Mouse (Mus musculus) forebrain, embryonic 12.5 days (tissue): ENCODE measurements around the gene Ftcd. TPM values are rescaled to one million over a fixed set of nuclear protein-coding genes. Genes with fewer than 3 reads are reported as not detected.

Experiments
- polyA plus RNA-seq: library from polyadenylated mRNA; unstranded; fragments of >200 nt; fragmentation: Nextera tagmentation; extraction: Ambion mirVana; gene quantifications from 2 replicates; pipeline ENCODE4 v1.2.1, GENCODE M21; 2016

Ftcd gene
- polyA plus RNA-seq, 1 experiment from 2014 or later: not detected

Other genes starting within 250 kb of the Ftcd start
- gene Dip2a, start 230.4 kb upstream of the Ftcd start, polyA plus RNA-seq: 11.1 and 11.8 TPM in 2 replicates
- gene AC141477.1, start 135.2 kb upstream of the Ftcd start, polyA plus RNA-seq: 2.2 and 2.5 TPM in 2 replicates
- gene Pcnt, start 132.9 kb upstream of the Ftcd start, polyA plus RNA-seq: 20.7 and 21.2 TPM in 2 replicates
- not detected in 2 replicates for gene 2610028H24Rik, start 126.6 kb upstream of the Ftcd start, polyA plus RNA-seq
- 93.0 and 96.6 TPM in 2 replicates for gene Mcm3ap, start 106.7 kb upstream of the Ftcd start, polyA plus RNA-seq
- 8.0 and 9.1 TPM in 2 replicates for gene Ybey, start 106.5 kb upstream of the Ftcd start, polyA plus RNA-seq
- gene Lss, start 44.1 kb upstream of the Ftcd start, polyA plus RNA-seq: 51.8 and 58.6 TPM in 2 replicates
- not detected in 2 replicates for gene Spatc1l, start 13.4 kb upstream of the Ftcd start, polyA plus RNA-seq
- 14.8 and 18.7 TPM in 2 replicates for gene Col6a2, start 48.0 kb downstream of the Ftcd start, polyA plus RNA-seq
- 11.2 and 14.7 TPM in 2 replicates for gene Col6a1, start 150.5 kb downstream of the Ftcd start, polyA plus RNA-seq